Mouse (Mus musculus): ENCODE measurements at regions not wholly inside any gene's neighbourhood (a gene's known extent, or its start where the extent isn't known, plus 50 kb on each side); places are given as distances from the start of the nearest gene placed in this dataset.

- Histone ChIP-seq H3K9me3 (no peaks in the 10 kb centered on the region), H3K9ac (no peak overlapping the region), H3K27ac (no peak overlapping the region), H3K27me3 (no peaks in the 10 kb centered on the region; the same call in 1 of the 2 replicates), H3K4me1 (no peaks in the 10 kb centered on the region), H3K36me3 (no peaks in the 10 kb centered on the region), H3K4me2 (no peak overlapping the region), H3K4me3 (no peak overlapping the region)
- 72% methylated on average over 6 of the region's 6 CpGs for WGBS
- ATAC-seq (ENCODE audit: borderline replicate concordance, extremely low read depth, low FRiP score, low TSS enrichment) = no peak
Observed at GRCm38 (mm10) chr19:56087127-56087526, 199.8 kb upstream of the Habp2 start.

- H3K4me3 ChIP-seq = no peak overlapping the region
- H3K36me3 ChIP-seq = no peaks in the 10 kb centered on the region
- no peak overlapping the region for H3K4me2 ChIP-seq
- no peak overlapping the region for H3K9ac ChIP-seq
- H3K9me3 ChIP-seq = no peaks in the 10 kb centered on the region
- ATAC-seq (ENCODE audit: borderline replicate concordance, extremely low read depth, low FRiP score, low TSS enrichment) = no peak
- WGBS = 71% methylated on average over 17 of the region's 17 CpGs
- H3K27me3 ChIP-seq = no peaks in the 10 kb centered on the region; the same call in 1 of the 2 replicates
- no peaks in the 10 kb centered on the region for H3K4me1 ChIP-seq
- H3K27ac ChIP-seq = no peak overlapping the region
Observed at GRCm38 (mm10) chr19:56089795-56090375, 197.1 kb upstream of the Habp2 start.

GRCm38 (mm10) chr19:56091581-56091980 is 195.4 kb upstream of the Habp2 start:
- no peak for ATAC-seq (ENCODE audit: borderline replicate concordance, extremely low read depth, low FRiP score, low TSS enrichment)
- Histone ChIP-seq H3K27me3 (no peaks in the 10 kb centered on the region; the same call in 1 of the 2 replicates), H3K9me3 (no peaks in the 10 kb centered on the region), H3K4me3 (no peak overlapping the region), H3K27ac (no peak overlapping the region), H3K9ac (no peak overlapping the region), H3K36me3 (no peaks in the 10 kb centered on the region), H3K4me1 (peaks cover 6% of the 10 kb centered on the region), H3K4me2 (no peak overlapping the region)
- 89% methylated on average over 5 of the region's 5 CpGs for WGBS

- WGBS = 33% methylated on average over 6 of the region's 6 CpGs
- Histone ChIP-seq H3K27me3 (no peaks in the 10 kb centered on the region), H3K36me3 (no peaks in the 10 kb centered on the region), H3K4me2 (no peak overlapping the region), H3K4me1 (peaks cover 6% of the 10 kb centered on the region), H3K9me3 (no peaks in the 10 kb centered on the region), H3K9ac (no peak overlapping the region), H3K27ac (no peak overlapping the region), H3K4me3 (no peak overlapping the region)
- ATAC-seq (ENCODE audit: borderline replicate concordance, extremely low read depth, low FRiP score, low TSS enrichment) = no peak
Observed at GRCm38 (mm10) chr19:56095873-56096272, 191.1 kb upstream of the Habp2 start.

GRCm38 (mm10) chr19:56099725-56100124 is 187.2 kb upstream of the Habp2 start:
- no peak overlapping the region for H3K4me2 ChIP-seq
- H3K36me3 ChIP-seq = no peaks in the 10 kb centered on the region
- no peak for ATAC-seq (ENCODE audit: borderline replicate concordance, extremely low read depth, low FRiP score, low TSS enrichment)
- no peak overlapping the region for H3K9ac ChIP-seq
- H3K4me3 ChIP-seq = no peak overlapping the region
- peaks cover 20% of the 10 kb centered on the region for H3K4me1 ChIP-seq
- no peaks in the 10 kb centered on the region for H3K27me3 ChIP-seq
- no peak overlapping the region for H3K27ac ChIP-seq
- WGBS = 68% methylated on average over 9 of the region's 9 CpGs
- H3K9me3 ChIP-seq = no peaks in the 10 kb centered on the region

- WGBS = 70% methylated on average over 4 of the region's 4 CpGs
- Histone ChIP-seq H3K4me3 (no peak overlapping the region), H3K9ac (no peak overlapping the region), H3K27ac (no peak overlapping the region), H3K36me3 (no peaks in the 10 kb centered on the region), H3K27me3 (no peaks in the 10 kb centered on the region), H3K4me2 (no peak overlapping the region), H3K9me3 (no peaks in the 10 kb centered on the region), H3K4me1 (peaks cover 20% of the 10 kb centered on the region)
- ATAC-seq (ENCODE audit: borderline replicate concordance, extremely low read depth, low FRiP score, low TSS enrichment) = no peak
Observed at GRCm38 (mm10) chr19:56100131-56100872, 186.6 kb upstream of the Habp2 start.

- H3K27ac ChIP-seq = peak overlapping the region; percentile 64
- WGBS = 28% methylated on average over 7 of the region's 7 CpGs
Observed at GRCm38 (mm10) chr19:56102454-56103080, 184.4 kb upstream of the Habp2 start.

GRCm38 (mm10) chr19:56105073-56105451 is 181.9 kb upstream of the Habp2 start:
- ATAC-seq (ENCODE audit: borderline replicate concordance, extremely low read depth, low FRiP score, low TSS enrichment) = no peak
- Histone ChIP-seq H3K36me3 (no peaks in the 10 kb centered on the region), H3K27me3 (no peaks in the 10 kb centered on the region), H3K9me3 (no peaks in the 10 kb centered on the region), H3K4me2 (no peak overlapping the region), H3K4me1 (peaks cover 22% of the 10 kb centered on the region), H3K27ac (no peak overlapping the region), H3K4me3 (no peak overlapping the region), H3K9ac (no peak overlapping the region)
- WGBS = 63% methylated on average over 4 of the region's 4 CpGs

More at GRCm38 (mm10) chr19:56102454-56103080, 184.4 kb upstream of the Habp2 start:
- no peaks in the 10 kb centered on the region for H3K36me3 ChIP-seq
- H3K4me3 ChIP-seq = no peak overlapping the region
- ATAC-seq (ENCODE audit: borderline replicate concordance, extremely low read depth, low FRiP score, low TSS enrichment) = peak; percentile 67
- H3K9me3 ChIP-seq = no peaks in the 10 kb centered on the region
- H3K9ac ChIP-seq = no peak overlapping the region
- H3K4me1 ChIP-seq = peaks cover 22% of the 10 kb centered on the region
- H3K27me3 ChIP-seq = no peaks in the 10 kb centered on the region
- no peak overlapping the region for H3K4me2 ChIP-seq

GRCm38 (mm10) chr19:56105452-56106091 is 181.4 kb upstream of the Habp2 start:
- H3K27ac ChIP-seq = no peak overlapping the region
- H3K4me1 ChIP-seq = peaks cover 22% of the 10 kb centered on the region
- no peaks in the 10 kb centered on the region for H3K36me3 ChIP-seq
- 59% methylated on average over 23 of the region's 23 CpGs for WGBS
- H3K9ac ChIP-seq = no peak overlapping the region
- no peak overlapping the region for H3K4me3 ChIP-seq
- H3K9me3 ChIP-seq = no peaks in the 10 kb centered on the region
- no peak overlapping the region for H3K4me2 ChIP-seq
- no peaks in the 10 kb centered on the region for H3K27me3 ChIP-seq
- ATAC-seq (ENCODE audit: borderline replicate concordance, extremely low read depth, low FRiP score, low TSS enrichment) = peak; percentile 54; the same call in 1 of the 2 replicates

- H3K4me3 ChIP-seq = no peak overlapping the region
- no peak overlapping the region for H3K4me2 ChIP-seq
- no peak overlapping the region for H3K27ac ChIP-seq
- H3K9ac ChIP-seq = no peak overlapping the region
- ATAC-seq (ENCODE audit: borderline replicate concordance, extremely low read depth, low FRiP score, low TSS enrichment) = no peak
- H3K9me3 ChIP-seq = no peaks in the 10 kb centered on the region
- no peaks in the 10 kb centered on the region for H3K27me3 ChIP-seq
- 81% methylated on average over 6 of the region's 6 CpGs for WGBS
- no peaks in the 10 kb centered on the region for H3K36me3 ChIP-seq
- peaks cover 9% of the 10 kb centered on the region; the same call in 1 of the 2 replicates for H3K4me1 ChIP-seq
Observed at GRCm38 (mm10) chr19:56108796-56109195, 178.1 kb upstream of the Habp2 start.

- no peaks in the 10 kb centered on the region for H3K9me3 ChIP-seq
- H3K9ac ChIP-seq = no peak overlapping the region
- peaks cover 11% of the 10 kb centered on the region for H3K4me1 ChIP-seq
- H3K27me3 ChIP-seq = no peaks in the 10 kb centered on the region
- 29% methylated on average over 15 of the region's 15 CpGs for WGBS
- no peak for ATAC-seq (ENCODE audit: borderline replicate concordance, extremely low read depth, low FRiP score, low TSS enrichment)
- no peak overlapping the region for H3K4me3 ChIP-seq
- peak overlapping the region; percentile 33; the same call in 1 of the 2 replicates for H3K4me2 ChIP-seq
- H3K36me3 ChIP-seq = no peaks in the 10 kb centered on the region
- H3K27ac ChIP-seq = peak overlapping the region; percentile 41
Observed at GRCm38 (mm10) chr19:56115552-56116284, 171.2 kb upstream of the Habp2 start.

Measured in lung, embryonic 15.5 days (tissue).